Mouse (Mus musculus) stomach, postnatal 0 days (tissue): ENCODE data around the gene Tmem106a. TPM values are rescaled to one million over a fixed set of nuclear protein-coding genes. Genes with fewer than 3 reads are reported as not detected.
A peak's percentile ranks its signal among the peaks of the same experiment; 100 is the strongest.
"Not testable (repeated sequence)": the region's sequence is repeated elsewhere in the genome, so short reads cannot be mapped to it uniquely, and the experiment has no call there.

Experiments used
- ATAC-seq: fragments of 200-750 bp; cut with Nextera tagmentation; 2 replicates; pipeline ENCODE4 v1.8.0; 2017; ENCODE audit not compliant: low FRiP score, low TSS enrichment
- DNase-seq: peaks from one replicate; pipeline ENCODE4 v3.0.0-alpha.2; 2016; ENCODE audit warnings: low spot score
- H3K27ac ChIP-seq: fragments of 300-500 bp; sonication (generic); replicated peaks from 2 replicates; pipeline ENCODE4 v1.5.1; 2014; ENCODE audit warnings: mild to moderate bottlenecking, control low read depth
- H3K27me3 ChIP-seq: fragments of 300-500 bp; sonication (generic); 2 replicates; pipeline ENCODE4 v1.6.1; 2014; ENCODE audit warnings: low read length; ENCODE audit not compliant: control insufficient read depth, insufficient read depth
- H3K36me3 ChIP-seq: fragments of 300-500 bp; sonication (generic); 2 replicates; pipeline ENCODE4 v1.6.1; 2014; ENCODE audit warnings: low read length, mixed read lengths; ENCODE audit not compliant: control insufficient read depth, insufficient read depth
- H3K4me1 ChIP-seq: fragments of 300-500 bp; sonication (generic); replicated peaks from 2 replicates; pipeline ENCODE4 v1.6.1; 2014; ENCODE audit warnings: antibody characterized with exemption; ENCODE audit not compliant: control insufficient read depth, insufficient read depth
- H3K4me2 ChIP-seq: fragments of 300-500 bp; sonication (generic); replicated peaks from 2 replicates; pipeline ENCODE4 v1.6.1; 2014; ENCODE audit warnings: low read depth, mild to moderate bottlenecking, control low read depth, moderate library complexity
- H3K4me3 ChIP-seq: fragments of 300-500 bp; sonication (generic); 2 replicates; pipeline ENCODE4 v1.5.1; 2014; ENCODE audit warnings: low read depth, low read length, control low read depth
- H3K9ac ChIP-seq: fragments of 300-500 bp; sonication (generic); 2 replicates; pipeline ENCODE4 v1.6.1; 2014; ENCODE audit warnings: mild to moderate bottlenecking, low read length, control low read depth, mixed read lengths
- H3K9me3 ChIP-seq: fragments of 300-500 bp; sonication (generic); 2 replicates; pipeline ENCODE4 v1.6.1; 2016; ENCODE audit warnings: low read length; ENCODE audit not compliant: control insufficient read depth
- CTCF ChIP-seq: IDR thresholded peaks from 2 replicates; pipeline ENCODE4 v1.5.1; 2016; ENCODE audit warnings: antibody characterized with exemption, low read depth, mild to moderate bottlenecking, moderate library complexity
- EP300 ChIP-seq: optimal IDR thresholded peaks from 2 replicates; pipeline ENCODE3; 2016; ENCODE audit warnings: antibody characterized with exemption
- WGBS: fragments of 180-500 bp; shearing (Covaris S2); extraction: QIAGEN DNeasy Blood & Tissue Kit; methylation state at CpG from one replicate; pipeline ENCODE4 v1.1.7; 2014; 5-methylcytosine and 5-hydroxymethylcytosine counted together
- polyA plus RNA-seq: library from polyadenylated mRNA; unstranded; fragments of >200 nt; fragmentation: Nextera tagmentation; extraction: Ambion mirVana; gene quantifications from 2 replicates; pipeline ENCODE4 v1.2.1, GENCODE M21; 2015

Gene Tmem106a
- polyA plus RNA-seq, 1 experiment from 2014 or later, result 10.0 TPM

GRCm38 (mm10) chr11:101576116-101576515 lies 5.9 kb upstream of the Tmem106a start:
- Histone ChIP-seq H3K9me3 (no peaks in the 10 kb centered on the region), H3K4me3 (no peak overlapping the region), H3K27me3 (no peaks in the 10 kb centered on the region), H3K4me2 (no peak overlapping the region), H3K27ac (no peak overlapping the region), H3K9ac (no peak overlapping the region), H3K36me3 (peaks cover 57% of the 10 kb centered on the region), H3K4me1 (no peaks in the 10 kb centered on the region)
- ATAC-seq (no peak), DNase-seq (no peak)
- 86% methylated on average over 6 of the region's 6 CpGs for WGBS
- no peak for TF ChIP-seq EP300
- TF ChIP-seq CTCF, result peak; percentile 51

- Histone ChIP-seq H3K9me3 (no peaks in the 10 kb centered on the region), H3K27ac (no peak overlapping the region), H3K4me2 (no peak overlapping the region), H3K27me3 (no peaks in the 10 kb centered on the region), H3K9ac (no peak overlapping the region), H3K4me3 (no peak overlapping the region), H3K36me3 (peaks cover 23% of the 10 kb centered on the region), H3K4me1 (peaks cover 2% of the 10 kb centered on the region; the same call in 1 of the 2 replicates)
- 72% methylated on average over 6 of the region's 6 CpGs for WGBS
- no peak for ATAC-seq
- no peak for DNase-seq
- no peak for TF ChIP-seq CTCF
- no peak for TF ChIP-seq EP300
These were observed 819 bp upstream of the Tmem106a start for GRCm38 (mm10) chr11:101581081-101581764.

- whole genome bisulfite sequencing, result 91% methylated on average over 2 of the region's 2 CpGs
- H3K4me2 ChIP-seq, result no peak overlapping the region
These were observed 1.2 kb downstream of the Tmem106a start for GRCm38 (mm10) chr11:101583205-101583604.

GRCm38 (mm10) chr11:101585031-101585430 lies 3.0 kb downstream of the Tmem106a start:
- H3K9ac ChIP-seq, ATAC-seq, DNase-seq, H3K4me2 ChIP-seq, H3K27ac ChIP-seq, H3K9me3 ChIP-seq, H3K4me3 ChIP-seq, H3K36me3 ChIP-seq, H3K4me1 ChIP-seq, H3K27me3 ChIP-seq: not testable (repeated sequence)
- WGBS, result 95% methylated on average over 1 of the region's 1 CpGs

More at GRCm38 (mm10) chr11:101583205-101583604, 1.2 kb downstream of the Tmem106a start:
- peaks cover 9% of the 10 kb centered on the region; the same call in 1 of the 2 replicates for H3K36me3 ChIP-seq
- no peak for TF ChIP-seq CTCF
- no peak for TF ChIP-seq EP300
- peaks cover 2% of the 10 kb centered on the region; the same call in 1 of the 2 replicates for H3K4me1 ChIP-seq
- DNase-seq, result no peak
- ATAC-seq, result no peak
- H3K9me3 ChIP-seq, result no peaks in the 10 kb centered on the region
- H3K9ac ChIP-seq, result no peak overlapping the region
- H3K27ac ChIP-seq, result no peak overlapping the region
- H3K4me3 ChIP-seq, result no peak overlapping the region
- H3K27me3 ChIP-seq, result no peaks in the 10 kb centered on the region

- no peak for DNase-seq
- Histone ChIP-seq H3K9ac (no peak overlapping the region), H3K4me3 (no peak overlapping the region), H3K27me3 (no peaks in the 10 kb centered on the region), H3K4me1 (peaks cover 2% of the 10 kb centered on the region; the same call in 1 of the 2 replicates), H3K9me3 (no peaks in the 10 kb centered on the region), H3K4me2 (no peak overlapping the region), H3K27ac (no peak overlapping the region), H3K36me3 (no peaks in the 10 kb centered on the region; the same call in 1 of the 2 replicates)
- TF ChIP-seq EP300 (no peak), CTCF (no peak)
- 60% methylated on average over 4 of the region's 4 CpGs for WGBS
- no peak for ATAC-seq
These were observed 3.8 kb downstream of the Tmem106a start for GRCm38 (mm10) chr11:101585805-101586204.

- TF ChIP-seq EP300 (no peak), CTCF (no peak)
- Histone ChIP-seq H3K36me3 (no peaks in the 10 kb centered on the region; the same call in 1 of the 2 replicates), H3K4me2 (no peak overlapping the region), H3K9ac (no peak overlapping the region), H3K4me3 (no peak overlapping the region), H3K27me3 (no peaks in the 10 kb centered on the region), H3K9me3 (no peaks in the 10 kb centered on the region), H3K27ac (no peak overlapping the region), H3K4me1 (no peaks in the 10 kb centered on the region)
- 85% methylated on average over 10 of the region's 10 CpGs for WGBS
- ATAC-seq (no peak; the same call in 1 of the 2 replicates), DNase-seq (no peak)
These were observed 5.6 kb downstream of the Tmem106a start for GRCm38 (mm10) chr11:101587676-101588075.
